Mouse (Mus musculus): ENCODE measurements around the gene Prcp. TPM values are rescaled to one million over a fixed set of nuclear protein-coding genes. Genes with fewer than 3 reads are reported as not detected.

The Prcp gene
- polyA plus RNA-seq, 1 experiment from 2014 or later = 13.5 TPM

- H3K9me3 ChIP-seq (replicated peaks) = no peaks in the 10 kb centered on the region
- no peak overlapping the region for H3K9ac ChIP-seq
- no peak overlapping the region for H3K4me3 ChIP-seq (replicated peaks)
- no peaks in the 10 kb centered on the region for H3K27me3 ChIP-seq
- H3K36me3 ChIP-seq (replicated peaks) = no peaks in the 10 kb centered on the region
- no peak overlapping the region for H3K4me2 ChIP-seq
- no peaks in the 10 kb centered on the region for H3K4me1 ChIP-seq (replicated peaks)
- 8% methylated on average over 2 of the region's 2 CpGs for WGBS (ENCODE audit: insufficient replicate concordance)
- H3K27ac ChIP-seq (replicated peaks) = no peak overlapping the region
- peak; percentile 42; the same call in 1 of the 2 replicates for ATAC-seq (ENCODE audit: insufficient read depth)
Measured at GRCm38 (mm10) chr7:92980741-92981140, 106.5 kb downstream of the Prcp start.

GRCm38 (mm10) chr7:92981864-92982263 lies 107.6 kb downstream of the Prcp start:
- ATAC-seq (ENCODE audit: insufficient read depth) = no peak
- Histone ChIP-seq H3K4me3 (replicated peaks) (no peak overlapping the region), H3K27ac (replicated peaks) (no peak overlapping the region), H3K9ac (no peak overlapping the region), H3K36me3 (replicated peaks) (no peaks in the 10 kb centered on the region), H3K27me3 (no peaks in the 10 kb centered on the region), H3K4me2 (no peak overlapping the region), H3K9me3 (replicated peaks) (no peaks in the 10 kb centered on the region), H3K4me1 (replicated peaks) (no peaks in the 10 kb centered on the region)
- whole genome bisulfite sequencing (ENCODE audit: insufficient replicate concordance) = 51% methylated on average over 2 of the region's 2 CpGs

Other genes starting within 250 kb of the Prcp start
- gene Ankrd42, start 237.3 kb upstream of the Prcp start, polyA plus RNA-seq (2015; fragmentation: Nextera tagmentation; extraction: Ambion mirVana) = 0.31 and 0.43 TPM in 2 replicates
- 9.3 TPM in 2 replicates for gene Pcf11, start 204.5 kb upstream of the Prcp start, polyA plus RNA-seq (2015; fragmentation: Nextera tagmentation; extraction: Ambion mirVana)
- gene Rab30, start 132.9 kb upstream of the Prcp start, polyA plus RNA-seq (2015; fragmentation: Nextera tagmentation; extraction: Ambion mirVana) = 5.0 and 5.2 TPM in 2 replicates
- 9.2 and 9.5 TPM in 2 replicates for gene Ddias, start 223 bp upstream of the Prcp start, polyA plus RNA-seq (2015; fragmentation: Nextera tagmentation; extraction: Ambion mirVana)
- 0.18 TPM in 1 of 2 replicates, not detected in the other for gene Fam181b, start 205.4 kb downstream of the Prcp start, polyA plus RNA-seq (2015; fragmentation: Nextera tagmentation; extraction: Ambion mirVana)